Mouse (Mus musculus) ES-Bruce4 (cell line): ENCODE results near the gene Hibch. TPM values are rescaled to one million over a fixed set of nuclear protein-coding genes. Genes with fewer than 3 reads are reported as not detected.
A peak's percentile ranks its signal among the peaks of the same experiment; 100 is the strongest.

Experiments used
- H3K27ac ChIP-seq: 2 replicates; pipeline ENCODE4 v1.5.1; 2012; ENCODE audit warnings: low read length, inconsistent platforms; ENCODE audit not compliant: insufficient read depth
- H3K27me3 ChIP-seq: 2 replicates; pipeline ENCODE4 v1.6.1; 2012; ENCODE audit warnings: mild to moderate bottlenecking, low read length, inconsistent platforms; ENCODE audit not compliant: control insufficient read depth, poor library complexity, insufficient read depth, severe bottlenecking
- H3K36me3 ChIP-seq: 2 replicates; pipeline ENCODE4 v1.6.1; 2012; ENCODE audit warnings: inconsistent platforms, mild to moderate bottlenecking, low read length, moderate library complexity; ENCODE audit not compliant: control insufficient read depth, poor library complexity, insufficient read depth, severe bottlenecking
- H3K4me1 ChIP-seq: one replicate; pipeline ENCODE4 v1.8.1; 2011; ENCODE audit warnings: low read length; ENCODE audit not compliant: control insufficient read depth, insufficient read depth
- H3K4me3 ChIP-seq: 2 replicates; pipeline ENCODE4 v1.5.1; 2011; ENCODE audit warnings: low read depth, mild to moderate bottlenecking, low read length
- H3K9ac ChIP-seq: 2 replicates; pipeline ENCODE4 v1.6.1; 2012; ENCODE audit warnings: low read depth, mild to moderate bottlenecking, inconsistent platforms; ENCODE audit not compliant: poor library complexity, severe bottlenecking
- H3K9me3 ChIP-seq: replicated peaks from 2 replicates; pipeline ENCODE4 v1.6.1; 2012; ENCODE audit warnings: mild to moderate bottlenecking, low read length, inconsistent platforms; ENCODE audit not compliant: control insufficient read depth, poor library complexity, insufficient read depth, severe bottlenecking
- CTCF ChIP-seq: IDR thresholded peaks from one replicate; pipeline ENCODE4 v1.8.1; 2011; ENCODE audit warnings: low read depth, low read length
- EP300 ChIP-seq: IDR thresholded peaks from 2 replicates; pipeline ENCODE4 v1.6.1; 2011; ENCODE audit warnings: low read depth, low read length; ENCODE audit not compliant: insufficient read depth
- POLR2A ChIP-seq: IDR thresholded peaks from one replicate; pipeline ENCODE4 v1.8.1; 2011; ENCODE audit warnings: low read length; ENCODE audit not compliant: insufficient read depth
- polyA plus RNA-seq: library from polyadenylated mRNA; stranded (reverse); fragments of >200 nt; gene quantifications from 2 replicates; pipeline ENCODE4 v1.2.4, GENCODE M21; 2011; ENCODE audit warnings: low read depth; ENCODE audit not compliant: missing spikeins, insufficient read depth, insufficient read length

The Hibch gene
- polyA plus RNA-seq, 1 experiment: 22.6 TPM

DNA sequence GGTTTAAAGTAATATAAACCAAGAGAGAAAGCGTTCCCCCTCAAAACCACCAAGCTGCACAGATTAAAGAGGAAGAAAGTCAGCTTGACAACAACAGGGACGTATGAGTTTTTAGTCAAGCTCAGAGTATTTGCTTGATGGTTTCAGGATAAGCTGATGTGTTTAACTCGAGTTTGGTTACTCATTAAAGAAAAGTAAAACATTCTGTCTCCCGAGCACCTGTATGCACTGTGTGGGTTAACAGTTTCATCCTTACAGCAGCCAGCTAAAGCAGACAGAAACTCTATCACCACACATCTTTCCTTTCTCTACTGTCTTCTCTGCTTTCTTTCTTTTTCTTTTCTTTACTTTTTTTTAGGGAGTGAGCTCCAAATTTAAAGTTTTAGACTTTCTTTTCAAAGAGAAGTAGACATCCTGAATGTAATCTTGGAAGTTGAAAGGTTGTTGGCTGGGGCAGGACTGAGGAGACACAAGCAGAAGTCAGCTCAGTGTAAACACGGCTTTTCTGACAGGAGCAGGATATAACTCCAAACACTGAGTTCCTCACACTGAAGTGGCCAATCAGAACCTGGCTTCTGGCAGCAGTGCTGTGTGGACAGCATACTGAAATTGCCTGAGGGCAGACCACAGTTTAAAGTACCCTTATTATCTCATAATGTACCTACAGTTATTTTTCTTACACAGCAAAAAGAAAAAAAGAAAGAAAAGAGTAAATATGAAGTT is 106.6 kb downstream of the Hibch start:
- TF ChIP-seq CTCF (no peak), EP300 (no peak), POLR2A (no peak)
- H3K4me3 ChIP-seq: peak overlapping the region; percentile 53

DNA sequence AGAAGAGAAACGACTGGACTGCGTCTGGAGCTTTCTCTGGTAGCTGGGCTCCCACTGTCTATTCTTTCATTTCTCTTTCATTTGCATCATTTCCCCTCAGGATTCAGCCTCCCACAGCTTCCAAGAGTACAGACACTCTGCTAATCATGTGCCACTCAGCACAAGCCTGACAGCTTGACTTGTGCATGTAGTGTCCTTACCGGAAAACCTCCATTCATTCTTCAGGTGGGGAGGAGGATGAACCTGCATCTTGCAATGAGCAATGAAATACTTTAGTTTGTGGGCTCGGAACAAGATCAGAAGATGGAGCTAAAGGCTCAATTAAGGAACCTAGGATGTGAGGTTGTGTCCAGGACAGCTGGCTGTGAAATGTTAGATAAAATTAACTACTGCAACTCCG is 107.4 kb downstream of the Hibch start:
- peaks cover 25% of the 10 kb centered on the region for H3K36me3 ChIP-seq
- H3K9me3 ChIP-seq: peaks cover 21% of the 10 kb centered on the region
- H3K4me3 ChIP-seq: peak overlapping the region; percentile 99
- peak overlapping the region; percentile 98 for H3K27ac ChIP-seq
- no peak for TF ChIP-seq POLR2A
- no peak for TF ChIP-seq CTCF
- TF ChIP-seq EP300: no peak
- no peaks in the 10 kb centered on the region for H3K27me3 ChIP-seq
- peak overlapping the region; percentile 94 for H3K9ac ChIP-seq
- peaks cover 3% of the 10 kb centered on the region for H3K4me1 ChIP-seq

More for the DNA sequence above, 106.6 kb downstream of the Hibch start:
- peak overlapping the region; percentile 94 for H3K9ac ChIP-seq
- H3K36me3 ChIP-seq: peaks cover 32% of the 10 kb centered on the region
- H3K27me3 ChIP-seq: no peaks in the 10 kb centered on the region
- H3K9me3 ChIP-seq: peaks cover 28% of the 10 kb centered on the region
- peak overlapping the region; percentile 33 for H3K27ac ChIP-seq
- H3K4me1 ChIP-seq: peaks cover 3% of the 10 kb centered on the region

DNA sequence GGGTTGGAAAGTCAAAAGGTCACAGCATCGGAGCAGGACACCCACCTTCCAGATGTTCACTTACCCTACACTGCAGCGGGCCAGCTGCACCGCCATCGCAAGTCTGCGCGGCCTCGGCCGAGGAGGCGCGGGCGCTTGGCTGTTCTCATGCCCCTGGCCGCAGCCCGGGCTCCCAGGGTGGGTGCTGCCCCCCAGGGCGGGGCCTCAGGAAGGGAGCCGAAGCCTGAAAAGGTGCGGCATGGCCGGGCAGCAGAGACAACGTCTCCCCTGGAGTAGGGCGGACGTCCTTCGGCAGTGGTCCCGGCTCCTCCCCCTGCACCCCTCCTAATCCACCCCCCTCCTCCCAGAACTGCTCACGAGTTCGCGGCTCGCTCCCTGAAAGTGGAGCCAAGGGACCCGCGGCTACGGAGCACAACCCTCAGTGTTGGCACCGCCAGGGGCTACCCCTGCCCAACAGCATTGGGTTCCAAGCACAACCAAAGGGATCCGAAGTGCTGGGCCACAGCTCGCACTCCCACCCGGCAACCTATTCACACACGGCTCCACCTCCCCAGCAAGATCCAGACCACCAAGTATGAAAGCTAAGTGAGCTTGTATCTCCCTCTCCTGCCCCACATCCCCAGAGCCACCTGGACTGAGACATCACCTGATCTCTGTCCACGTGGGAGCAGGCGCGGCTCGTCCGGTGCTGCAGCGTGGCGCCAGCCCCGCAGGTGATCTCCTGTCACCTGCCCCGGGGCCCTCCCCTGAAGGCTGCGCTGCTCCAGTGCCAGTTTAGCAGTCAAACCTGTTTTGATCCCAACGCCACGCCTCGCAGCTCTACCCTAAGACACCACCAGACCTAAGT is 108.0 kb downstream of the Hibch start:
- TF ChIP-seq CTCF: no peak
- TF ChIP-seq EP300: peak; percentile 100
- TF ChIP-seq POLR2A: no peak
- peak overlapping the region; percentile 94 for H3K9ac ChIP-seq
- H3K9me3 ChIP-seq: peaks cover 16% of the 10 kb centered on the region
- peak overlapping the region; percentile 98 for H3K27ac ChIP-seq
- no peaks in the 10 kb centered on the region for H3K27me3 ChIP-seq
- peaks cover 3% of the 10 kb centered on the region for H3K4me1 ChIP-seq
- peak overlapping the region; percentile 99 for H3K4me3 ChIP-seq
- H3K36me3 ChIP-seq: peaks cover 21% of the 10 kb centered on the region

DNA sequence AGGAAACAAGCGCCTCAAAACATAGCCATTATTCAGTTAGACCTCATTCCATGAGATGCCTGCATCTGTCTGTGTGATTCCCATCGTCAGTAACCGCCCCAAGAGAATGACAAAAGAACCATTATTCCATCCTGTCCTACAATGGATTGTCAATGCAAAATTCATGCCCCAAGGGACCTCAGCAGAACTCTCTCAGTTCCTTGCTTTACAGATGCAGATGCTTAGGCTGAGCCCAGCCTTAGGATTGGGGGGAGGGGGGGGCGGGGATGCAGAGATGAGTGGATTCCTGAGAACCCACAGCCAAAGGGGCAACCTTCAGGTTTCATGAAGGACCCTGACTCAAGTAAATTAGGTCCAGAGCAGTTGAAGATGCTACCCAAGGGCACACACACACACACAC is 108.8 kb downstream of the Hibch start:
- Histone ChIP-seq H3K9ac (no peak overlapping the region), H3K27me3 (no peaks in the 10 kb centered on the region), H3K4me3 (no peak overlapping the region), H3K27ac (peak overlapping the region; percentile 98), H3K4me1 (peaks cover 3% of the 10 kb centered on the region), H3K36me3 (peaks cover 18% of the 10 kb centered on the region), H3K9me3 (peaks cover 12% of the 10 kb centered on the region)
- TF ChIP-seq EP300: peak; percentile 94
- no peak for TF ChIP-seq CTCF

DNA sequence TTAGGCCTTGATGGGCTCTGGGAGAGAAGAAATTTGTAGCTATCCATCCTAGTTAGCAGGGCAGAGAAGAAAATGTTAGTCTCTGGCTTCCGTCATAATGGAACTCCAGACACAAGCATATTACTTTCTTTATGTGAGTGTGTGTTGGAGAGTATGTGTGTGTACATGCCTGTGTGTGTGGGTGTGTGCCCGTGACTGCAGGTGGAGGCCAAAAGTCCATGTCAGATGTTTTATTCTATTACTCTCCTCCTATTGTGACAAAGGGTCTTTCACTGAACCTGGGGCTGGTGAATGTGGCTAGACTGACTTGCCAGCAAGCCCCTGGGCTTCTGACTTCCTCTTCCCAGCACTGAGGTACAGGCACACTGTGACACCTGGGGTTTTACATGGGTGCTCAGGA is 109.7 kb downstream of the Hibch start:
- Histone ChIP-seq H3K9me3 (peaks cover 5% of the 10 kb centered on the region; the same call in 1 of the 2 replicates), H3K27ac (peak overlapping the region; percentile 83), H3K4me1 (peaks cover 3% of the 10 kb centered on the region), H3K4me3 (no peak overlapping the region), H3K36me3 (peaks cover 10% of the 10 kb centered on the region), H3K27me3 (no peaks in the 10 kb centered on the region), H3K9ac (peak overlapping the region; percentile 2; the same call in 1 of the 2 replicates)
- TF ChIP-seq CTCF (no peak), EP300 (0 out of 2 replicates have a peak, but pooled peaks have one; percentile 10), POLR2A (no peak)

DNA sequence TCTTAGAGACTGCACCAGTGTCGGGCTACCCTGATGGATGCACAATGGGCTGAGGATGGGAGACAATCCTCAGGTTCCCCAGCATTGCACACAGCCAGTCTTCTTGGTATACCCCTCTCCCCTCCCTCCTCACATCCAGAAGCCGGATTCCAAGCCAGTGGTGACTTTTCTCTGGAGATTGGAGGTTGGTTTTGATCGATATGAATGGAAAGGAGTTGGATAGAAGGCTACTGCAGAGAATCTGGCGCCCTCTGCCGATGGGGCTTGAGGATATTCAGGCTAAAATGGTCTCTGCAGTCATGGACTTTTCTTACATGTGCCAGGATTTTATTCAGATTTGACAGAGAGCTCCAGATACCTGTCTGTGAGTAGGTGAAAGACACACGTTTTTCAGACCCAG is 110.4 kb downstream of the Hibch start:
- no peak for TF ChIP-seq POLR2A
- TF ChIP-seq CTCF: peak; percentile 55
- TF ChIP-seq EP300: no peak
- Histone ChIP-seq H3K4me1 (peaks cover 3% of the 10 kb centered on the region), H3K36me3 (peaks cover 3% of the 10 kb centered on the region), H3K9ac (peak overlapping the region; percentile 2; the same call in 1 of the 2 replicates), H3K27me3 (no peaks in the 10 kb centered on the region), H3K4me3 (no peak overlapping the region), H3K9me3 (peaks cover under 1% of the 10 kb centered on the region; the same call in 1 of the 2 replicates), H3K27ac (peak overlapping the region; percentile 83)
